Mouse (Mus musculus): ENCODE results near the gene Fam98a. TPM values are rescaled to one million over a fixed set of nuclear protein-coding genes. Genes with fewer than 3 reads are reported as not detected.
A peak's percentile ranks its signal among the peaks of the same experiment; 100 is the strongest.

The Fam98a gene
- 19.3 and 24.9 TPM in 2 replicates for polyA plus RNA-seq (2016; fragmentation: Nextera tagmentation; extraction: Ambion mirVana)

- under 1% methylated on average over 56 of the region's 56 CpGs for WGBS
- Histone ChIP-seq H3K4me3 (peak within 1 kb of the TSS; percentile 91), H3K27ac (peak within 1 kb of the TSS; percentile 93), H3K9me3 (no peaks in the 10 kb centered on the region), H3K4me1 (replicated peaks) (peaks cover 17% of the 10 kb centered on the region; the same call in 1 of the 2 replicates), H3K27me3 (ENCODE audit: insufficient read depth, poor library complexity, severe bottlenecking) (no peaks in the 10 kb centered on the region), H3K36me3 (peaks cover 15% of the 10 kb centered on the region)
- DNase-seq (ENCODE audit: low spot score) = peak; percentile 99
Measured at GRCm38 (mm10) chr17:75551512-75552400, at the start of gene Fam98a. Fam98a (minus strand) TSS chr17:75551946.

- Histone ChIP-seq H3K4me3 (no peak overlapping the region), H3K27ac (no peak overlapping the region), H3K36me3 (no peaks in the 10 kb centered on the region), H3K27me3 (ENCODE audit: insufficient read depth, poor library complexity, severe bottlenecking) (peaks cover 7% of the 10 kb centered on the region; the same call in 1 of the 2 replicates), H3K9me3 (no peaks in the 10 kb centered on the region), H3K4me1 (replicated peaks) (peaks cover 13% of the 10 kb centered on the region)
- 82% methylated on average over 3 of the region's 3 CpGs for WGBS
- DNase-seq (ENCODE audit: low spot score) = no peak
Measured at GRCm38 (mm10) chr17:75598652-75599051, 46.9 kb upstream of the Fam98a start.

GRCm38 (mm10) chr17:75582738-75583137 lies 31.0 kb upstream of the Fam98a start:
- Histone ChIP-seq H3K4me1 (replicated peaks) (no peaks in the 10 kb centered on the region), H3K27me3 (ENCODE audit: insufficient read depth, poor library complexity, severe bottlenecking) (no peaks in the 10 kb centered on the region), H3K9me3 (no peaks in the 10 kb centered on the region), H3K27ac (no peak overlapping the region), H3K4me3 (no peak overlapping the region), H3K36me3 (no peaks in the 10 kb centered on the region)
- 92% methylated on average over 1 of the region's 1 CpGs for WGBS
- no peak for DNase-seq (ENCODE audit: low spot score)

DNA sequence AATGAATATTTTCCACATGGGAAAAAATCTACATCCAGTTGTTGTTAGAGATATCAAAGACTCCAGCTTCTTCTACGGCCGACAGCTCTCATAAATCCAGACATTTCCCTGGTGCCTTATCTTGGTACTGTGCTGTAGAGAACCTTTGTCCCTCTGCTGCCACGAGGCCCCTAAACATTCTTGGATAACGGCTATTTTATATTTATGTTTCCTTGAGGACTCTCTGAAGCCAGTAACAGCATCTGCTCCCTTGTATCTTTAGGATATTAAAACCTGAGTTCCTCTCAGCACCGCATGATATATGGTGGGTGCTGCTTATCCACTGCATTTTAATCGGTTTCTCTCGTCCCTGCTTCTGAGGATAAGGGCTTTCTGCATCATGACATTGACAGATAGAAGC lies 23.9 kb upstream of the Fam98a start:
- Histone ChIP-seq H3K4me1 (replicated peaks) (no peaks in the 10 kb centered on the region), H3K9me3 (no peaks in the 10 kb centered on the region), H3K4me3 (no peak overlapping the region), H3K27me3 (ENCODE audit: insufficient read depth, poor library complexity, severe bottlenecking) (no peaks in the 10 kb centered on the region), H3K27ac (no peak overlapping the region), H3K36me3 (no peaks in the 10 kb centered on the region)
- 87% methylated on average over 7 of the region's 7 CpGs for WGBS
- DNase-seq (ENCODE audit: low spot score) = no peak

GRCm38 (mm10) chr17:75558041-75558440 lies 6.3 kb upstream of the Fam98a start:
- H3K36me3 ChIP-seq = no peaks in the 10 kb centered on the region
- 93% methylated on average over 2 of the region's 2 CpGs for WGBS
- no peaks in the 10 kb centered on the region for H3K27me3 ChIP-seq (ENCODE audit: insufficient read depth, poor library complexity, severe bottlenecking)
- peaks cover 6% of the 10 kb centered on the region for H3K9me3 ChIP-seq
- DNase-seq (ENCODE audit: low spot score) = no peak
- H3K27ac ChIP-seq = no peak overlapping the region
- no peaks in the 10 kb centered on the region for H3K4me1 ChIP-seq (replicated peaks)
- H3K4me3 ChIP-seq = no peak overlapping the region

DNA sequence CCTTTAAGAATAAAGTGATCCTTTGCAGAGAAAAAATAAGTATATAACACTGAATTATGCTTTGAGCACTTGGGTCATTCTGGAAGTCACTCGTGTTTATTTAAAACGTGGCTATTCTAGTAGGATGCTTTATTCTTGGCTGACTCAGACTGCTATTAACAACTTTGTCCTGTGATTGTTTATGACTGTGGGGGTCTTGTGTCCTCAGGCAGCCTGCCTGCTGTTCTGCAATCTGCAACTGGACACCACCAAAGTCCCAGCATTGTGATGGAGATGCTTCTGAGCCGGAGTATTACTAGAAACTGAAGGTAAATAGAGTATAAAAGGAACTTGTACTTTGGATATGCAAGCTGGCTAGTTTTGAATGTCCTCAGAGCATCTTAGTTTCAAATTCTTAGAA lies 5.3 kb upstream of the Fam98a start:
- Histone ChIP-seq H3K4me3 (no peak overlapping the region), H3K36me3 (no peaks in the 10 kb centered on the region), H3K4me1 (replicated peaks) (peaks cover 3% of the 10 kb centered on the region; the same call in 1 of the 2 replicates), H3K9me3 (peaks cover 6% of the 10 kb centered on the region), H3K27ac (no peak overlapping the region), H3K27me3 (ENCODE audit: insufficient read depth, poor library complexity, severe bottlenecking) (no peaks in the 10 kb centered on the region)
- 42% methylated on average over 3 of the region's 3 CpGs for WGBS
- DNase-seq (ENCODE audit: low spot score) = no peak

DNA sequence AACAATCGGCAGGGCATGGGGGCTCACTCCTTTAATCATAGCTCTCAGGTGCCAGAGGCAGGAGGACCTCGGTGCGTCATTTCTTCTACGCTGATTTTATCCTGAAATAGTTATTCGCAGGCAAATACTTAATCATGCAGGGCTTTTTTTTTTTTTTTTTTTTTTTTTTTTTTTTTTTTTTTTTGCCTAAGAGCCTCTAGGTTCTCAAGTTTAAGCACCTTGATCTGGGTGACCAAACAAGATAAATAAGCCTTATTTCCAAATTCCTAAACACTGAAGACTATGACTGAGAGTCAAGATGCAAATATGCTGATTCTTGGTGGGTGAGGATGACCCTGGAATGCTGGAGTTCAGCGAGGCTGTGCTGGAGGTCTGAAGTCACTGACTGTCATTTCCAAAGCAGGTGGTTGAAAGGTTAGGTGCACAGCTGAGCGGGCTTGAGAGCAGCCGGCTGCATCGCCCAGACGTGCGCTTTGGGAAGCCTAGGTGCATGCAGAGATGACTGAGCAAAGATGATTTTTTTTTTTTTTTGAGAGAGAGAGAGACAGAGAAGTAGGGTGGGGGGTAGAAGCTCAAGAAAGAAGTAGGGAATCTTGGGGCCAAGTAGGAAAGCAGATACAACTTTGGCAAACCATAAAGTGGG lies 854 bp downstream of the Fam98a start:
- peaks cover 17% of the 10 kb centered on the region; the same call in 1 of the 2 replicates for H3K4me1 ChIP-seq (replicated peaks)
- peak overlapping the region; percentile 93 for H3K27ac ChIP-seq
- 42% methylated on average over 11 of the region's 11 CpGs for WGBS
- H3K27me3 ChIP-seq (ENCODE audit: insufficient read depth, poor library complexity, severe bottlenecking) = no peaks in the 10 kb centered on the region
- peak; percentile 42 for DNase-seq (ENCODE audit: low spot score)
- no peaks in the 10 kb centered on the region for H3K9me3 ChIP-seq
- peaks cover 24% of the 10 kb centered on the region for H3K36me3 ChIP-seq
- peak overlapping the region; percentile 91 for H3K4me3 ChIP-seq

GRCm38 (mm10) chr17:75544262-75544661 lies 7.5 kb downstream of the Fam98a start:
- H3K4me1 ChIP-seq (replicated peaks) = 0 out of 2 replicates have a peak, but pooled peaks cover 3% of the 10 kb centered on the region
- peaks cover 61% of the 10 kb centered on the region for H3K36me3 ChIP-seq
- H3K4me3 ChIP-seq = no peak overlapping the region
- DNase-seq (ENCODE audit: low spot score) = no peak
- no peaks in the 10 kb centered on the region for H3K9me3 ChIP-seq
- H3K27me3 ChIP-seq (ENCODE audit: insufficient read depth, poor library complexity, severe bottlenecking) = no peaks in the 10 kb centered on the region
- WGBS = 86% methylated on average over 7 of the region's 7 CpGs
- no peak overlapping the region for H3K27ac ChIP-seq

GRCm38 (mm10) chr17:75543434-75543833 lies 8.3 kb downstream of the Fam98a start:
- Histone ChIP-seq H3K4me3 (no peak overlapping the region), H3K9me3 (no peaks in the 10 kb centered on the region), H3K27me3 (ENCODE audit: insufficient read depth, poor library complexity, severe bottlenecking) (no peaks in the 10 kb centered on the region), H3K36me3 (peaks cover 69% of the 10 kb centered on the region), H3K27ac (no peak overlapping the region), H3K4me1 (replicated peaks) (0 out of 2 replicates have a peak, but pooled peaks cover 3% of the 10 kb centered on the region)
- no peak for DNase-seq (ENCODE audit: low spot score)
- 94% methylated on average over 7 of the region's 7 CpGs for WGBS

DNA sequence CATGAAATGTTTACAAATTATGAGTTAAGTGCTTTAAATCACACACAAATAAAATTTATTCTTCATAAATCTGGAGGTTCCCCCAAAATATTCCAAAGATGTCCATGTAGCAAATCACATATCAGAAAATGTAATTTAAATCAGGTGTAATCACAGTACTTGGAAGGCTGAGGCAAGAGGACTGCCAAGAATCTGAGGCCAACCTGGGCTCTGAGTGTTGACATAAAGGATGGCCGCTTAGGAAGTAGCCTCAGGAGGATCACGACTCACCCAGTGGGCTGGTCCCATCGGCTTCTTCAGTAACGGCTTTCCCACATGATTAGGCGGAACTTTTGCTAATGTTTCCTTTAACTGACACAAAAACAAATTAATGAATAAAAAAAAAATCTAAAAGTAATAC lies 11.9 kb downstream of the Fam98a start:
- H3K36me3 ChIP-seq = peaks cover 64% of the 10 kb centered on the region
- no peaks in the 10 kb centered on the region for H3K27me3 ChIP-seq (ENCODE audit: insufficient read depth, poor library complexity, severe bottlenecking)
- no peaks in the 10 kb centered on the region for H3K4me1 ChIP-seq (replicated peaks)
- no peak overlapping the region for H3K4me3 ChIP-seq
- no peaks in the 10 kb centered on the region for H3K9me3 ChIP-seq
- WGBS = 91% methylated on average over 5 of the region's 5 CpGs
- DNase-seq (ENCODE audit: low spot score) = no peak
- H3K27ac ChIP-seq = no peak overlapping the region

GRCm38 (mm10) chr17:75539130-75539529 lies 12.6 kb downstream of the Fam98a start:
- peaks cover 57% of the 10 kb centered on the region for H3K36me3 ChIP-seq
- 98% methylated on average over 6 of the region's 6 CpGs for WGBS
- peaks cover 5% of the 10 kb centered on the region; the same call in 1 of the 2 replicates for H3K4me1 ChIP-seq (replicated peaks)
- no peak overlapping the region for H3K4me3 ChIP-seq
- no peaks in the 10 kb centered on the region for H3K27me3 ChIP-seq (ENCODE audit: insufficient read depth, poor library complexity, severe bottlenecking)
- no peak overlapping the region for H3K27ac ChIP-seq
- no peak for DNase-seq (ENCODE audit: low spot score)
- H3K9me3 ChIP-seq = no peaks in the 10 kb centered on the region

GRCm38 (mm10) chr17:75538431-75538830 lies 13.3 kb downstream of the Fam98a start:
- WGBS = 94% methylated on average over 12 of the region's 12 CpGs
- H3K27ac ChIP-seq = no peak overlapping the region
- H3K27me3 ChIP-seq (ENCODE audit: insufficient read depth, poor library complexity, severe bottlenecking) = no peaks in the 10 kb centered on the region
- H3K4me3 ChIP-seq = no peak overlapping the region
- H3K9me3 ChIP-seq = no peaks in the 10 kb centered on the region
- peaks cover 5% of the 10 kb centered on the region; the same call in 1 of the 2 replicates for H3K4me1 ChIP-seq (replicated peaks)
- no peak for DNase-seq (ENCODE audit: low spot score)
- peaks cover 52% of the 10 kb centered on the region for H3K36me3 ChIP-seq

DNA sequence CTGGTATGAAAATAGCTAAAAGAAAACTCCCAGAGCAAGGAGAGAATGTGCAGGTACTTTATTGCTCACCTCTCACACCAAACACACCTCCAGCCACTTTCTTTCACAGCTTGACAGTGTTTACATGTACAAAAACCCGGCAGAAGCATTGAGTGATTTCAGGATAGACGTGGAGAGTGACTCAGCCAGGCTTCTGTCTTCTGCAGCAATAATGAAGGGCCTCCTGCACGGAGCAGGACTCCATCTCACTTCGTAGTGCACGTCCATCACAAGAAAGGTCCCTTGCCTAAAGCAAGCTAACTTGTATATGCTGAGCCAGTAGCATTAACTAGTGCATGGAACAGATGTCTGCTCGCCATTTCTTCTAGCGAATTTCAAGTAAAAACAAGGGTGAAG lies 14.7 kb downstream of the Fam98a start:
- no peaks in the 10 kb centered on the region for H3K27me3 ChIP-seq (ENCODE audit: insufficient read depth, poor library complexity, severe bottlenecking)
- no peaks in the 10 kb centered on the region for H3K9me3 ChIP-seq
- peaks cover 5% of the 10 kb centered on the region; the same call in 1 of the 2 replicates for H3K4me1 ChIP-seq (replicated peaks)
- H3K4me3 ChIP-seq = no peak overlapping the region
- 87% methylated on average over 7 of the region's 7 CpGs for WGBS
- no peak for DNase-seq (ENCODE audit: low spot score)
- H3K36me3 ChIP-seq = peaks cover 42% of the 10 kb centered on the region
- H3K27ac ChIP-seq = no peak overlapping the region
